Mouse (Mus musculus): ENCODE data around the gene Diaph2.
A peak's percentile ranks its signal among the peaks of the same experiment; 100 is the strongest.
"Not testable (repeated sequence)": the region's sequence is repeated elsewhere in the genome, so short reads cannot be mapped to it uniquely, and the experiment has no call there.

The Diaph2 gene

DNA sequence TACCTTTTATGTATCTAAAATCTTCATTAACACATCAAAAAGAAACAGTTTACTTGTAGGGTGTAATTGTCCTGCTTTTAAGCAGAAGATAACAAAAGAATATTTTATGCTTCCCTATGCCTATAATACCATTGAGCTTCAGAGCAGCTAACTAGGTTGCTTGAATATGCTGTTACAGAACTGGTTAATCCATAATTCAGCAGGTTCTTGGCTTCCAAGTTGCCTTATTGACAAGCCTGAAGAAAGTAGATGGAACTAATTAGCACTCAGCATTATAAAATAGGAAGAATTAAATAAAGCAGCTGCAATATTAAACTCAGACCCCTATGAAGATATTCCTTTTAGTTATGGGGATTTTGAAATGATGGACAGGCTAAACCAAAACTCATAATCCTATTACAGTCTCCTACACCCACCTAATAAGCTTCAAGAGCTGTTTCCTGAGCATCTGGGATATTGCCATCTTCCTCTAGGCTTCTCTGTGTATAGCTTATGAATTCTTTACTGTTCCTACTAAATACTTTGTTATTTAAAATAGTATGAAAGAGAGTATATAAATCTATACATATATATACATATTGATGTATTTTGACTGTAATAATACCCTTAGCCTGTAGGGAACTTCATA lies 601.4 kb downstream of the Diaph2 start:
- DNase-seq = no peak

GRCm38 (mm10) chrX:130351480-130351879 lies 601.9 kb downstream of the Diaph2 start:
- DNase-seq = no peak

DNA sequence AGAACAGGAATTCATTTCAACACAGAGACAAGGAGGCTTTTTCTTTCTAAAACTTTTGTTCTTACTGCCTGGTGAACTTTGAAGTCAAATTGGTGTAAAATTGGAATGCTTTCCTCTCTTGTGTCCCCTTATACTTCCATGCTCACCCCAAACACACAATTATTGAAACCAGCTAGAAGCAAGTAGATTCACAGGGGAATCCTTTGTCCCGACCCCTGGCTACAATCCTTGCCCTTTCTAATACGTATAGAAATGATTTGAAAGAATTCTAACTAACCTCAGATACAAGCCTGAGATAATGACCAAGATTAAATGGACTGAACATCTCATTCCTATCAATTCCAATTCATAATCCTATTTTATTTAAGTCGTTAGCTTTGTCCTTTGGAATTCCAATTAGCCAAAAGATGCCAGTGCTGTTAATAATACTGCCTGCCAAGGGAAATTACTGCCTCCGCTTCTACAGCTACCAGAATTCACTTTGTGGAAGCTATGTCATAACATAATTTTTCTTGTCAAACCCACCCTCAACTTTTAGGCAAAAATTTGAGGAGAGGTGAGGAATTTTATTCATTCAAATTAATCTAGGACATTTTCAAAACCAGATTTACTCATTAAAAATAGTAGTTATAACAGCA lies 644.1 kb downstream of the Diaph2 start:
- no peak for DNase-seq

DNA sequence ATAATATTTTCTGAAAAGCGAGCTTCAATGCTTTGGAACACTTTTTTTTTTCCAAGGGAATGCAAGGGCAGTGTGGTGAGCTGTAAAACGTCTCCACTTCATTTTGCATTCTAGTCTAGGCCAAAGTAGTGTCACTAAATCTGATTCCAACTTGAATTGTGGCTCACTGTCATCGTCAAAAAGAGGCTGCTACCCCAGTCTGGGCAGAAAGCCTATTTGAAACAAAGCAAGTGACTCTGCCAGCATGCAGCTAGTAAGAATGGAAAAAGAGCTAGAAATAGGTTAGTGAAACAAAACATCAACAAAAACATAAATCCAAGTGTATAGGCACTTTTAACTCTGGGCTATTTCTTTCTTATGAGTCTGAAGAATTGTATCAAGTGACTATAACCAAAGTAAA lies 653.7 kb downstream of the Diaph2 start:
- DNase-seq = no peak

GRCm38 (mm10) chrX:130407471-130407870 lies 657.9 kb downstream of the Diaph2 start:
- not testable (repeated sequence) for DNase-seq

DNA sequence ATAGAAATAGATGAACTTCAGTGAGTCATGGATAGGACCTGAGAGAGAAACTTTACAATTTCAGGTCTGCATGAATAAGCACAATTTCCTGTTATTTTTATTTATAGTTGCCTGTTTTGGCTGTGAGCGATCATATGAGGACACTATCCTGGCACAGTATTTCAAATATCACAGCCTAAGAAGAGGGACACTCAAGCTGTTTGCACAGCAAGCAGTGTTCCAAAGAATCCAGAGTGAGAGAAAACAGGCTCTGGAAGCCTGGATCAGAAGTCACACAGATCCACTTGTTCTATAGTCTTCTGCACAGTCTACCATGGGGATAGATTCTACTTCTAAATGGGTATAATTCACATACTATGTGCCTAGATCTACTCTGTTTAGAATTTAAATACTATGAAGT lies 659.4 kb downstream of the Diaph2 start:
- DNase-seq = no peak

DNA sequence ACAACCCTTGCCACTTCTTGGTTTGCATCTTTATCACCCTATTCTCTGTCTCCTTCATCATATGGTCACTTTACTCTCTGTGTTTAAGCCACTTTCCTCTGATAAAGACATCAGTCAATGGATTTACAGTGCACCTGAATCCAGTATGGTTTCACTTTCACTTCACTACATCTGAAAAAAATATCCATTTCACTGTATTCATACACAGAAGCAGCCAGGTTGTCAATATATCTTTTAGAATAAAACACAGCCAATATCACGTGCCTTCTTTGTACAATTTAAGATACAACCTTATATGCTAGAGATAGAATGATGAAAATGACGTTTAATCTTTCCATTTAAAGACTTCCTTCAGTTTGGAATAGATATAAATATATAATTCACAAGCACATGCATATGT lies 673.6 kb downstream of the Diaph2 start:
- no peak for DNase-seq

DNA sequence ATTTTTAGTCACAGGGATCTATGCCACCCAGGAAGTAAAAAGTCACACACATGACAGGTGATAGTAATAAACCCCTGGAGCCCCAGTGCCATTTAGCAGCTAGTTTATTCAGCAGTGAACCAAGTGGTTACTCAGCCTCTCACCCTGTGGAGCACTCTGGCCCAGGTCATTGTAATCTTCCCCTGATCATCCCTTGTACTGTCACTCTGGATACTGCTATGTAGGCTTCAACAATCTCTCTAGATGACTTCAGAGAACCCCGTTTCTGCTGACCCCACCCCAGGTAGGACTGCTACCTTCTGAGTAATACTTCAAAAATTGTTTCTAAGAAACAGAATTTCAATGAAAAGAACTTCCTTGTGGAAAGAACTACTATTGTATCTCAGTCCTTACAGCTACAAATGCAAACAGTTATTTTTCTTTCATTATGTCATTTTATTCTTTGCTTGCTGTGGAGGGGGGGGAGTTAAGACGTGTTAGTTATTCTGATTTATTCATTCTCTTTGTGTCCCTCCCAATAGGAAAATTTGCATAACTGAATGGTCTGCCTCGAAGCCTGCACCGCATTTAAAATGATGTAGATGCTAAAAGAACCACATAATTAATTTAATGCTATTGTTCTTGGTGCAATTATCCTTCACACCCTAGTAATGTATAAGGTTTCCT lies 702.4 kb downstream of the Diaph2 start:
- DNase-seq = no peak

- no peak for DNase-seq
Observed at GRCm38 (mm10) chrX:130452488-130452823, 702.9 kb downstream of the Diaph2 start.

DNA sequence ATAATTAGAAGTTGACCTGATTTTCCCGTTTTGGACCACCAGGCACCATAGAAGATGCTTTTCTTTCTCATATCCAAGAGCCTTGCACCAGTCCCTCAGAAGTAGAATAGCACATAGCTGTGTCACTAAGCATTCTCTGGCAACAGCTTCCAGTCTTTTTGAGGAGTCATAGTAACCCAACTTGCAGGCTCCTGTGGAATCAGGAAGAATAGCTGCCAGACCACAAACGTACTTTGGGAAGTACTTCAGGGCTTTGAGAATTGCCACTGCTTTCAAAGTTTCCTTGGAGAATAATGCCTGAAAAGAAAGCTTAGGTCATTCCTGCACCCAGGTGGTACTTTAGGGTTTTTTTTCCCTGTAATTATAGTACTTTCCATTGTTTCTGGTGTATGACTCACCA lies 723.6 kb downstream of the Diaph2 start:
- DNase-seq = no peak

GRCm38 (mm10) chrX:130480877-130481276 lies 731.3 kb downstream of the Diaph2 start:
- no peak for DNase-seq

DNA sequence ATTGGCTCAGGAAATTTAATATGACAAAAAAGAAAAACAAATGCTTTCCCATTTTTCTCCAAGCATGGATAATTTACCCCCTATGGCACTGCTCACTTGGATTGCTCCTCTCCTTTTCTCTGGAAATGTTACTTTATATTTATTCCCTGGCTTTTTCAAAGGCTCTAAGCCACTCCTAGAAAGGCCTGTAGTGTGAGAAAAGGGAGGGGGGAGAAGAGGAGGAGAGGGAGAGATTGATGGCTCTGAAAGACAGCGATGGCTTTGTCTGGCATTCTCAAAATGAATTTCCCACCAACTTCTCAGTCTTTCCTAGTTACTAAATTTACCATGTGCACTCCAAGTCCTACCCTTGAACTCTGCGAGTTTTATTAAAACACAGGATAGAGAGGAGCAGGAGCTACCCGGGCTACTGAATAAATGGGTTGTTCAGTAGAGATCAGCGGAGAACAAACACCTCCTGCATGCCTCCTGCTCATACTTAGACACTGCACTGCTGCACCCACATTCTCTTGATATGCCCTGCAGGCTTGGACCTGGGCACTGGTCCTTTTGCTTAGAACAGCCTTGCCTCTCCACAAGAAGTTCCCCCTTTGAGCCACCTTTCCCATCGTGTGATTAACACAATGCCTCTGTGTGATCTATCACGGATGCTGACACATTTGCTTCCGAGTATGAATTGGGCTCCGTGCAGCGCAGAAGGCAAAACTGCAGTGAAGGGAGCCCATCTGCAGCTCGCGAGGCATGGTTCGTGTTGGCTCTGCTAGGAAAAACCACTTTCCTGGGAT lies 753.3 kb downstream of the Diaph2 start:
- DNase-seq = peak; percentile 7

GRCm38 (mm10) chrX:130503465-130503860 lies 753.9 kb downstream of the Diaph2 start:
- no peak for DNase-seq

GRCm38 (mm10) chrX:130505626-130506025 lies 756.1 kb downstream of the Diaph2 start:
- DNase-seq = peak; percentile 3

All from right cerebral cortex, postnatal 25 days (tissue).